Mouse (Mus musculus): ENCODE data around the gene Csrp1.

DNA sequence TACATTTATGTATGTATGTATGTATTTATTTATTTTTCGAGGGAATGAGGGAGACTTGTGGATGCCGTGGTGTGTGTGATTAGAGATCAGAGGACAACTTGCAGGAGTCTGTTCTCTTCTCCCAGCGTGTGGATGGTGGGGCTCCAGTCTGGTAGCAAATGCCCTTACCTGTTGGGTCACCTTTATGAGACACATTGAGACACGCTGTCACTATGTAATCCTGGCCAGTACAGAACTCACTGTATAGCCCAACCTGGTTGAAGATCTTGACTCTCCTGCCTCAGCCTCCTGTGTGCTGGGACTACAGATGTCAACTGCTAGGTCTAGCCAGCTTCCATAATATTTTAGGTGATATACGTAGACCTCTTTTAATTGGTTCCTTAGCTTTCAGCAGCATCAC, 41.9 kb downstream of the Csrp1 start:
- TF ChIP-seq GATA1 (IDR thresholded peaks at IDR 0.05; ENCODE audit: low read length), result peak; percentile 69
- peak; percentile 86 for TF ChIP-seq TAL1 (IDR thresholded peaks at IDR 0.05; ENCODE audit: low read length)

All from erythroblast, embryonic 14.5 days (primary cell).